Mouse (Mus musculus) right cerebral cortex, postnatal 14 days (tissue): ENCODE results near the gene AC124502.3.

Source experiments
- DNase-seq: peaks from one replicate; pipeline ENCODE4 v3.0.0; 2022

AC124502.3 gene

GRCm38 (mm10) chr19:5036577-5036976, 2.1 kb upstream of the AC124502.3 start:
- DNase-seq, result no peak

GRCm38 (mm10) chr19:5037678-5038571, 766 bp upstream of the AC124502.3 start:
- peak; percentile 76 for DNase-seq

GRCm38 (mm10) chr19:5039301-5040114, 817 bp downstream of the AC124502.3 start:
- DNase-seq, result no peak

DNA sequence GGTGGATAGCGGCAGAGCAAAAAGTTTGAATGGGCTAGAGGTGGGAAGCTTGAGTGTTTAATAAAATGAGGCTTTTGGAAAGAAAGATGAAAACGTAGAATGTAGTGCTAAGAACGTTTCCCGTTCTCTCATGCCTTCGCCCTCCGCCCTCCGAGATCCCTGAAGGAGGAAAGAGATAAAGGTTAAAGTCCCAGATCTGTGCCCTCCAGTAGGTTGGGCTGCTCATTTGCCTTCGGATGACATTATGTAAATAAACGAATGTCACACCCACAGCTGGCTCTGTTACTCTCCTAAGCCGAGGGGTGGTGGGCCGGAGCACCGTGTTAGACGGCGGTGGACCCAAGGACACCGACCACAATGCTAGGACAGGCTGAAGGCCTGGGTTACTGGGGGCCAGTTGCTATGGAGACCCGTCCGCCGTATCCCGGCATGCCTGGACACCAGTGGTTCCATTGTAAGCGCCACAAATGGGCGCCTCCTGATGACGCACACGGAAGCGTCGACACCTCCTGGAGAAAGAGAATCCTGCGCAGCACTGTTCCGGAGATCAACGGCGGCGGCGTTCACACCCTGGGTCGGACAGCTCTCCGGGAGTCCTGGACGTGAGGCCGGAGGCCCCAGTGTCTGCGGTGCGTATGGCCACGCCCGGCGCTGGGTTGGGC, 2.3 kb downstream of the AC124502.3 start, which contains the start of gene Brms1:
TSS of gene Brms1 (plus strand) at position 493 of the 662 bp plus-strand sequence.
- peak; percentile 92 for DNase-seq

DNA sequence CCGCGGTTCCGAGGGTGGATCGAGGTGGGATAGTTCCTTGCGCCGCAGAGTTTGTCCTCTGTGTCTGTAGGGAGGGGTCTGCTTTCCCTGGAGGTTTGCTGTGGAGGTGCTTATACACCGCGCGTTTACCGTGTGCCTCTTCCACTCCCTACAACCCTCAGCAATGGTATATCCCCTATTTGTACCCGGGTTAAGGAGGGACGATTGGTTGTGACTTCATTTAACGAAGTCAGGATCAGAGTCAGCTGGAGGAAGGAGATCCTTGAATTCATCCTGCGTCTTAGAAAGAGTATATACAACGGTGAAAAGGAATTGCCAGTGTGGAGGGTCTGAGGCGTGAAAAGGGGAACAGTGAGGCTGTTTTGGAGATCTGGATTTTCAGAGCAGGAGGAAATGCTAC, 2.9 kb downstream of the AC124502.3 start:
- no peak for DNase-seq

DNA sequence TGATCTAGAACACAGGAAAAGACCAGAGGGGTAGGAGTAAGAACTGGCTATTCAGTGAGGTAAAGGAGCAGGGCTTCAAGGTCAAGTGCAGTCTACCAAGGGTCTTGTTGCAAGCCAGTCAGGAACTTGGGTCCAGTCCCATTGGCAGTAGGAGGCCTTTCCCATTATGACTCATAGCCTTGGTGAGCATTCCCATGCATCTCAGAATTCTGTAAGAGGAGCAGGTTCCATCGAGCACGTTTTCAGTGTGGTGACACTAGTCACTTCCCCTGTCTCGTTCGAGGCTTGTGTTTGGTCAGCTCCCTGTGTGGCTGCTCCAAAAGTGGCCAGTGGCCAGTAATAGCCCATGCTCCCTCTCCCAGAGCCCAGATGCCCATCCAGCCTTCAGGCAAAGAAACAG, 6.8 kb downstream of the AC124502.3 start:
- no peak for DNase-seq

DNA sequence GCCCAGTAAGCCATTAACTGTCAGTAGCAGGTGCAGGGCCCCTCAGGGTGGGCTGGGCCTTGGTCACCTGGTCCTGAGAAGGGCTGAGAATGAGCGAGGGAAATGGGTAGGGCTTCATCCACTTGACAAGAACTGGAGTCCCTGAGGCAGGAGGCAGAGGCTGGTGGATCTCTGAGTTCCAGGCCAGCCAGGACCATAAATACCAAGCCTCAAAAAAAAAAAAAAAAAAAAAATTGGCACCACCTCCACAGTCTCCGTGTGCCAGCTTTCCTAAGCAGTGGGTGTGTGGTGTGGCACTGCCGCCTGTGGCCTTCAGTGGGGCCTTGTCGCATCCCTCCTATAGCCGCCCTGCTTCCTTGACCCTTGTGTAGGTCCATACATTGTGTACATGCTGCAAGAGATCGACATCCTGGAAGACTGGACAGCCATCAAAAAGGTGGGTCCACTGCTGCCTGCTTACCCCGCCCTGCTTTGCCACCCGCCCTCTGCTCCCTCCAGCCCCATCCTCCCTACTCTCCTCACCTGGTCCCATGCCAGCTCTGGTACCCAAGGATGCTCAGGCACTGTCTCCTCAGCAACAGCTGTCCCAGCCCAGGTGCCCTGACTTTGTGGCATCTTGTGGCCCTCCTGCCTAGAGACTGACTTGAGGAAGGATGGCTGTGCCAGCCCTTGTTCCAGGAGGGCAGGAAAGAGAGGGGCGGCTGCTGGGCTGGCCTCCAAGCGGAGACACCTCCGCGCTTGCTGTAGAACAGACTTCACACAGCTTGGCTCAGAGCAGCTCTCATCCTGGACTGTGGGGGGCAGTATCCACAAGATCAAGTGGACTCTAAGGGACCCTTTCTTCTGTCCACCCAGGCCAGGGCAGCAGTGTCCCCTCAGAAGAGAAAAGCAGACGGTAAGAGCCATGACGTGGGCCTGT, 9.7 kb downstream of the AC124502.3 start:
- peak; percentile 65 for DNase-seq

DNA sequence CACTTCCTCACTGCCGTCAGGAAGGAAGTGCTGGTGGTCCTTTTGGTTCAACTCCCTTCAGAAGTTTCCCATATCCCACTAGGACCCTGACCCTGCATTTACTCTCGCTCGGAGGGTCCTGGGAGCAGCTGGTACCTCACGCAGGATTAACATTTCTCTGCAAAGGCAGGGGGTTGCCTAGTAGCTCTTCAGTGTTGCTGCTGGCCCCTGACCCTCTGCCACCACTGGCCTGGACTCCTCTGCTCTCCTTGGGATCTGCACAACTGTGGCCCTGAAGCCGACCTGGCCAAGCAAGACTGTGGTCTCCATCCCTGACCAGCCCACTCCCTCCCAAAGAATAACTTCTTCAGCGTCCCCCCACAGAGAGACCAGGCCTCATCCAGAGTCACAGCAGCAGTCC, 10.6 kb downstream of the AC124502.3 start:
- no peak for DNase-seq

GRCm38 (mm10) chr19:5050047-5050905, 11.6 kb downstream of the AC124502.3 start, which contains the start of gene Rin1:
TSS of gene Rin1 (plus strand) at chr19:5050481.
- DNase-seq, result no peak

DNA sequence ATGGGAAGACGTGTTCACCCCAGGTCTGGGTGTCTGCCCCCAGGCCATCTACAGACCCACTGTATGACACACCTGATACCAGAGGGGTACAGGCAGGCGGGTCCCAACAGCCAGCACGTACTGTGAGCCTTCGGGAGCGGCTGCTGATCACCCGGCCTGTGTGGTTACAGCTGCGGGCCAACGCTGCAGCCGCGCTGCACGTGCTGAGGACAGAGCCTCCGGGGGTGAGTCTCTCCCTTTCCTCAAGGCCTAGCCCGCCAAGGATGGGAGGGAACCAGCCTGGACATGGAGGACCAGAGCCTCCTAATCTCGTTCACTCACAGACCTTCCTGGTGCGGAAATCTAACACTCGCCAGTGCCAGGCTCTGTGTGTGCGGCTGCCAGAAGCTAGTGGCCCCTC, 12.3 kb downstream of the AC124502.3 start:
- DNase-seq, result no peak

- no peak for DNase-seq
These were observed 12.8 kb downstream of the AC124502.3 start for GRCm38 (mm10) chr19:5051515-5051914.

DNA sequence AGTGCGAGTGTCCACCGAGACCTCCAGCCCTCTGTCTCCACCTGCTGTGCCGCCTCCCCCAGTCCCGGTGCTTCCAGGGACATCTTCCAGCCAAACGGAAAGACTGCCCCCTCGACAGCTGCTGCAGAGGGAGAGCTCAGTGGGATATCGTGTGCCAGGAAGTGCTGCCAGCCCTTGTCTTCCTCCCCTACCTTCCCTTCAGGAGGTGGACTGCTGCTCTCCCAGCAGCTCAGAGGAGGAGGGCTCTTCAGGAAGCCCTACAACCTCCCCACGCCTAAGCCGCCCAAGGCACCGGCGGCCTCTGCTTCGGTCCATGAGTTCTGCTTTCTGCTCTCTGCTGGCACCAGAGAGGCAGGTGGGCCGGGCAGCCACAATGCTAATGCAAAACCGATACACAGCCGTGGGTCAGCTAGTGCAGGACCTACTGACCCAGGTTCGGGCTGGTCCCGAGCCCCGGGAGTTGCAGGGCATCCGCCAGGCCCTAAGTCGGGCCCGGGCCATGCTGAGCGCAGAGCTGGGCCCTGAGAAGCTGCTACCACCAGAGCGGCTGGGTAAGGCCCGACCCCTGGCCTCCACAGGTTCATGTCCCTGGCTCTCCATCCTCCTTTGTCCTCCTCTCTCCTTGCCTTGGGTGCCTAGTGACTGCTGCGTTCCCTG, 13.6 kb downstream of the AC124502.3 start:
- DNase-seq, result no peak

- DNase-seq, result no peak
These were observed 14.2 kb downstream of the AC124502.3 start for GRCm38 (mm10) chr19:5052853-5053252.

GRCm38 (mm10) chr19:5053909-5054308, 15.2 kb downstream of the AC124502.3 start:
- DNase-seq, result peak; percentile 59

DNA sequence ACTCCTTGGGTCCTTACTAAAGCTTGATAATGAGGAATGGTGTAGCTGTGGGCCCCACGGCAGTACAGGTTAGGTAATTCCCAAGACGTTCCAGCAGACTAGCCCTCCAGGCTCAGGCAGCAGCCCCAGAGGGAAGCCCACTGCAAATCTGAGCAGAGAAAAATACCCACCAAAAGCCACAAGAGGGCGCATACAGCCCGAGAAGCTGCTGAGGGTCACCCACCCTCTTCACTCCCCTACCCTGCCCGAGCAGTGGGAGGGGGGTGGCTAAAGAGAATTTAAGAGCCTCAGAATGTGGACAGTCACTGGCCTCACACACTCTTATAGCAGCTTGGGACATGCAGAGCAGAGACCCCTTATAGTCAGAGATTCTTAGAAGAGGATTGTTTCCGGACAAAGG, 17.6 kb downstream of the AC124502.3 start:
- no peak for DNase-seq

DNA sequence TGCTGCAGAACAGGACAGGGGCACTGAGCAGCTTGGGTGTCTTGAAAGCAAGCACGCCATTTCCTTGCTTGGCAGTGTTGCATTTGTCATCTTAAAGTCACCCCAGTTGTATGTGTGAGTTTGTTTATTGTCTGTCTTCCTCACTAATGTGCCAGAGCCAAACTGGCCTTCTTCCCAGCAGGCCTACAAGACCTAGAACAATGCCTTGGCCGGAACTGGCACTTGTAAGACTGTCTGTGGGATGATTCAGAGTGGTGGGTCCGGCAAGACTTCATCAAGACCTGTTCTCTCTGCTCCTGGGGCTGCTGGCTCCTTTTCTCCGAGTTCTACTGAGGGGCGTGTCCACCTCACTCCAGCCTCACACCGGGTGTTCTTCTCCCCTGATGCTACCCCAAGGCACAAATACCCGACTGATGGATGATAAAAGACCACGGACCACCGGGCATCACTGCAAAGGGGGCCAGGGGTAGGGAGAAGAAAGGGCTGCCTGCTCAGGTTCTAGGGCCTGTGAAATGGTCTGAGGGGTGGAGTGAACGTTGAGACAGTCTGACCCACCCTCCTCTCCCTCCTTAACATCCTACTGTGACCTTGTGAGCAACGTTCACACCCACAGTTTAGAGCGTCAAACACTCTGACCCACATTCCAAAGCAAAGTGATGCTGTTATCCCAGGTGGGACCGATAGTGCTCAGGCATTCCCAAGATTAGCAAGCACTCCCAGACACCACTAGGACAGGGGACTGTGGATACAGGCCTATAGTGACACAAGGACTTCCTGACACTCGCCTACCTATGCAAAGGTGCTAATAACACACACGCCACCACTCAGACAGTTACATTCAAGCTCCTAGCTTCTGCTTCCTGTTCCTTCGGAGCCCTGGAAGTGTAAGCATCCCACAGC, 19.4 kb downstream of the AC124502.3 start:
- no peak for DNase-seq

DNA sequence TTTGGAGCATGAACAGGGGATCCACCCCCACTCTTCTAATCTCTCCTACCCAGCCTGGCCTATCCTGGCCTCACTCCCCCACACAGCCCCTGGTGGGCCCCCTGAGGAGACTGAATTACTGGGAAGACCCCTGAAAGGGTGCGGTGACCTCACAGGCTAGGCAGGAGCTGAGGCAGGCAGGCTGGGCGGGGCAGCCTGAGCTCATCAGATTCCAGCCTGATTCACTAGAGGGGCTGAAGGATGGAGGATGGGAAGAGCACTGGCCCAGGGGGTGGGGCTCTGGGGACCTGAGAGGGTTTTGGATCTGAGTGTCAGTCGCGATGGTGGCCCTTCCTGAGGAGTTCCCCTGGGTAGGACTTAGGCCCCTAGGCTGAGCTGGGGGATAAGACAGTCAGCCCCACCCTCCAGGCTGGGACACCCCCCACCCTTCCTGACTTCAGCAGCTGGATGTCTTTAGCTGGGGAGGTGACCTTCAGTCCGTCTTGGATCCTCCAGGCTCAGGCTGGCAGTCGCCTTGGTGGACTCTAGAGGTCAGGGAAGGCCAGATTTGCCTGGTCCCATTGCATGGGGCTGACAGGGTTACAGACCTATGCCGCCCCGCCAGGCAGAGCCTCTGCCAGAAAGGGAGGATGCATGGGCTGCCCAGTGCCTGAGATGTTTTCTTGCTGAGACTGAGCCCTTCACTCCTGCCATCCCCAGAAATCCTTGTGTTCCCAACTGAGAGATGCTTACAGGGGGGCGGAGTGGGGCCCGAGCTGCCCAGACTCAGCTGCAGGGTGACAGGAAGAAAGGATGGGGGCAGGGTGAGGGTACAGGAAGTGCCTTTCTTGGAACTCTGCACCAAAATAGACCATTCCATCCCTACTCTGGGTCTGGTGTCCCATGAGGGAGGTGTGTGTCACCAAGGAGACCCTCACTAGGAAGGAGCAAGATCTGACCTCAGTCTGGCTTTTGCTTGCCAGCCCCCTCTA, 20.4 kb downstream of the AC124502.3 start:
- no peak for DNase-seq
